Mouse (Mus musculus): ENCODE measurements around the gene Gm9117. TPM values are rescaled to one million over a fixed set of nuclear protein-coding genes. Genes with fewer than 3 reads are reported as not detected.
"Not testable (repeated sequence)": the region's sequence is repeated elsewhere in the genome, so short reads cannot be mapped to it uniquely, and the experiment has no call there.

Gene Gm9117
- not detected in 2 replicates for polyA plus RNA-seq (2014; fragmentation: Nextera tagmentation; extraction: Ambion mirVana)

GRCm38 (mm10) chr3:93943443-93943842 is at the start of gene Gm9117:
Gm9117 (minus strand) TSS chr3:93943543.
- WGBS (ENCODE audit: insufficient replicate concordance), result 68% methylated on average over 4 of the region's 4 CpGs
- not testable (repeated sequence) for ATAC-seq (replicated peaks; ENCODE audit: insufficient number of reproducible peaks, low FRiP score, low TSS enrichment); H3K9ac ChIP-seq (ENCODE audit: low read depth, low read length); H3K27me3 ChIP-seq (ENCODE audit: control insufficient read depth, insufficient read depth, low read length); H3K4me3 ChIP-seq (ENCODE audit: low read depth, low read length); H3K27ac ChIP-seq (ENCODE audit: low read depth, low read length); H3K4me2 ChIP-seq; H3K36me3 ChIP-seq (ENCODE audit: control insufficient read depth, insufficient read depth, low read length); H3K9me3 ChIP-seq (replicated peaks; ENCODE audit: control insufficient read depth, low read length); H3K4me1 ChIP-seq (ENCODE audit: control insufficient read depth, insufficient read depth, low read length)

- not testable (repeated sequence) for H3K9me3 ChIP-seq (replicated peaks; ENCODE audit: control insufficient read depth, low read length); ATAC-seq (replicated peaks; ENCODE audit: insufficient number of reproducible peaks, low FRiP score, low TSS enrichment); H3K27me3 ChIP-seq (ENCODE audit: control insufficient read depth, insufficient read depth, low read length); H3K27ac ChIP-seq (ENCODE audit: low read depth, low read length); H3K4me1 ChIP-seq (ENCODE audit: control insufficient read depth, insufficient read depth, low read length); H3K4me2 ChIP-seq; H3K4me3 ChIP-seq (ENCODE audit: low read depth, low read length); H3K9ac ChIP-seq (ENCODE audit: low read depth, low read length); H3K36me3 ChIP-seq (ENCODE audit: control insufficient read depth, insufficient read depth, low read length)
- 76% methylated on average over 5 of the region's 6 CpGs for WGBS (ENCODE audit: insufficient replicate concordance)
Measured at GRCm38 (mm10) chr3:93968938-93969337, 25.6 kb upstream of the Gm9117 start.

- ATAC-seq (replicated peaks; ENCODE audit: insufficient number of reproducible peaks, low FRiP score, low TSS enrichment); H3K4me1 ChIP-seq (ENCODE audit: control insufficient read depth, insufficient read depth, low read length); H3K9me3 ChIP-seq (replicated peaks; ENCODE audit: control insufficient read depth, low read length); H3K27ac ChIP-seq (ENCODE audit: low read depth, low read length); H3K9ac ChIP-seq (ENCODE audit: low read depth, low read length); H3K4me3 ChIP-seq (ENCODE audit: low read depth, low read length); H3K27me3 ChIP-seq (ENCODE audit: control insufficient read depth, insufficient read depth, low read length); H3K4me2 ChIP-seq; H3K36me3 ChIP-seq (ENCODE audit: control insufficient read depth, insufficient read depth, low read length): not testable (repeated sequence)
- WGBS (ENCODE audit: insufficient replicate concordance), result 69% methylated on average over 2 of the region's 4 CpGs
Measured at GRCm38 (mm10) chr3:93961214-93961613, 17.9 kb upstream of the Gm9117 start, which contains the start of gene Tdpoz5. Tdpoz5 (minus strand) TSS chr3:93961314.

GRCm38 (mm10) chr3:93938386-93938785 is 5.0 kb downstream of the Gm9117 start:
- not testable (repeated sequence) for H3K9me3 ChIP-seq (replicated peaks; ENCODE audit: control insufficient read depth, low read length); H3K4me2 ChIP-seq; H3K27me3 ChIP-seq (ENCODE audit: control insufficient read depth, insufficient read depth, low read length); H3K9ac ChIP-seq (ENCODE audit: low read depth, low read length); H3K27ac ChIP-seq (ENCODE audit: low read depth, low read length); H3K4me1 ChIP-seq (ENCODE audit: control insufficient read depth, insufficient read depth, low read length); H3K36me3 ChIP-seq (ENCODE audit: control insufficient read depth, insufficient read depth, low read length); ATAC-seq (replicated peaks; ENCODE audit: insufficient number of reproducible peaks, low FRiP score, low TSS enrichment); H3K4me3 ChIP-seq (ENCODE audit: low read depth, low read length)
- no CpG with 5 or more reads among the region's 3 CpGs for WGBS (ENCODE audit: insufficient replicate concordance)

Other genes starting within 250 kb of the Gm9117 start
- not detected in 2 replicates for gene Gm5773, start 170.5 kb downstream of the Gm9117 start, polyA plus RNA-seq (2014; fragmentation: Nextera tagmentation; extraction: Ambion mirVana)
- not detected in 2 replicates for gene Tdpoz4, start 147.1 kb downstream of the Gm9117 start, polyA plus RNA-seq (2014; fragmentation: Nextera tagmentation; extraction: Ambion mirVana)
- gene Tdpoz3, start 117.5 kb downstream of the Gm9117 start, polyA plus RNA-seq (2014; fragmentation: Nextera tagmentation; extraction: Ambion mirVana), result not detected in 2 replicates
- gene Tdpoz5, start 17.8 kb upstream of the Gm9117 start, polyA plus RNA-seq (2014; fragmentation: Nextera tagmentation; extraction: Ambion mirVana), result not detected in 2 replicates
- gene Gm9125, start 111.3 kb upstream of the Gm9117 start, polyA plus RNA-seq (2014; fragmentation: Nextera tagmentation; extraction: Ambion mirVana), result not detected in 2 replicates
- gene Gm10697, start 129.1 kb upstream of the Gm9117 start, polyA plus RNA-seq (2014; fragmentation: Nextera tagmentation; extraction: Ambion mirVana), result not detected in 2 replicates
- not detected in 2 replicates for gene Gm10696, start 234.7 kb upstream of the Gm9117 start, polyA plus RNA-seq (2014; fragmentation: Nextera tagmentation; extraction: Ambion mirVana)

Measured in heart, embryonic 11.5 days (tissue).